Mouse (Mus musculus): ENCODE measurements around the gene Atp2b1. TPM values are rescaled to one million over a fixed set of nuclear protein-coding genes. Genes with fewer than 3 reads are reported as not detected.

The Atp2b1 gene
- polyA plus RNA-seq, 1 experiment from 2014 or later: 116 TPM

- Histone ChIP-seq H3K27ac (replicated peaks) (no peak overlapping the region), H3K4me3 (no peak overlapping the region), H3K4me1 (no peaks in the 10 kb centered on the region), H3K36me3 (no peaks in the 10 kb centered on the region), H3K9ac (replicated peaks) (no peak overlapping the region), H3K27me3 (no peaks in the 10 kb centered on the region), H3K4me2 (replicated peaks) (no peak overlapping the region), H3K9me3 (no peaks in the 10 kb centered on the region)
- ATAC-seq (ENCODE audit: low FRiP score, low read depth): no peak
- 87% methylated on average over 4 of the region's 4 CpGs for WGBS
These were observed 133.3 kb downstream of the Atp2b1 start for GRCm38 (mm10) chr10:99047551-99047940.

DNA sequence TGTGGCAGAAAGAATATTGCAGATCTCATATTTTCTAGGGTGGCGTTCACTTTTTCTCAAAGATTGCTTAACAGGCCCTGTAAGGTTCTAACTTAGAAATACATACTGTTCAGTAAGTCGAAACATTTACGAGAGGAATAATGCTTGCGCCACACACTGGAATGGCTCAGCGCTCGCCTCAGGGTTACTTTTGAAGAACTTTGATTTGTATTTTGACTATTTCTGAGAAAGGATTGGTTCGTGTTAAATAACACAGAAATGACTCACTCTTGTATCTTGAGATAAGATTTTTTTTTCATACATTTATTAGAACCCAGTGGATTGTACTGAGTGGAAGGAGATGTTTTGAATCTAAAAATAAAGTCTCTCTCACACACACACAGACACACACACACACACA lies 135.9 kb downstream of the Atp2b1 start:
- Histone ChIP-seq H3K9ac (replicated peaks) (no peak overlapping the region), H3K27me3 (no peaks in the 10 kb centered on the region), H3K4me3 (no peak overlapping the region), H3K4me2 (replicated peaks) (no peak overlapping the region), H3K36me3 (no peaks in the 10 kb centered on the region), H3K4me1 (no peaks in the 10 kb centered on the region), H3K9me3 (no peaks in the 10 kb centered on the region), H3K27ac (replicated peaks) (no peak overlapping the region)
- WGBS: 90% methylated on average over 7 of the region's 7 CpGs
- ATAC-seq (ENCODE audit: low FRiP score, low read depth): no peak

GRCm38 (mm10) chr10:99053111-99053510 lies 138.9 kb downstream of the Atp2b1 start:
- H3K27me3 ChIP-seq: no peaks in the 10 kb centered on the region
- ATAC-seq (ENCODE audit: low FRiP score, low read depth): no peak
- no peaks in the 10 kb centered on the region for H3K4me1 ChIP-seq
- no peak overlapping the region for H3K4me2 ChIP-seq (replicated peaks)
- no peak overlapping the region for H3K9ac ChIP-seq (replicated peaks)
- no peak overlapping the region for H3K4me3 ChIP-seq
- no peak overlapping the region for H3K27ac ChIP-seq (replicated peaks)
- H3K36me3 ChIP-seq: no peaks in the 10 kb centered on the region
- no peaks in the 10 kb centered on the region for H3K9me3 ChIP-seq

DNA sequence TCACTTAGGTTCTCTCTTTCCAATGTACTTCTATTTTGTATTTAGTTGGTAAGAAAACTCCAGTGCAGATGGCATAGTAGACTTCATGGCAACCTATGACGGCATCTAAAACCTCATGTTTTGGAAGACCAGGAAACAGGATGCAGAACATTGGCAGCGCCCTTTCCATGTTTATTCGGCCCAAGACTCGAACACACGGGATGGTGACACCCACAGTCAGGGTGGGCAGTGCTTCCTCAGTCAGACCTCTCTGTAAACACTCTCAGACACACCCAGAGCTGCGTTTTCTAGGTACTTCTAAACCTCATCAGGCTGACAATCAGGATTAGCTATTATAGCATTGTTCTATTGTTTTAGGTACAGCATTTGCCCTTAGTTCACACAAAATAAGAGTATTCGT lies 146.4 kb downstream of the Atp2b1 start:
- no peaks in the 10 kb centered on the region for H3K9me3 ChIP-seq

DNA sequence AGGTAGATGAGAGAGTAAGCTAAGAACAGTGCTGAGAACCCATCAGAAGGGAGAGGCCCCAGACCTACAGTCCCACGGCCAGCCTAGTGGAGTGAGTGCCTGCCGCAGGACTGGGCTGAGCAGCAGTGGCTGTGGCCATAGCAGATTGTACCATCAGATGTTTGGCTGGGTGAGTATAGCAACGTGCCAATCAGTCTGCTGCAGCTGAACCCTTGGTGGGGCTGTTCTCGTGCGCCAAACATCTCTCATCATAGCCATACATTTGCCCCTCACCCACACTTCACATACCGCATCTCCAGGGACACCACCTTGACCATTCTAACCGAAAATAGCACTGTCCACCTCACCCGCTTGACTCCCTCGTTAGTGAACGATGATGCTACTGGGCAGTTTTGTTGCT lies 147.2 kb downstream of the Atp2b1 start:
- Histone ChIP-seq H3K4me2 (replicated peaks) (no peak overlapping the region), H3K36me3 (no peaks in the 10 kb centered on the region), H3K4me1 (no peaks in the 10 kb centered on the region), H3K9me3 (no peaks in the 10 kb centered on the region), H3K27ac (replicated peaks) (no peak overlapping the region), H3K9ac (replicated peaks) (no peak overlapping the region), H3K27me3 (no peaks in the 10 kb centered on the region), H3K4me3 (no peak overlapping the region)
- ATAC-seq (ENCODE audit: low FRiP score, low read depth): no peak
- 93% methylated on average over 10 of the region's 10 CpGs for WGBS

More for the DNA sequence above, 146.4 kb downstream of the Atp2b1 start:
- WGBS: 86% methylated on average over 7 of the region's 7 CpGs
- H3K4me1 ChIP-seq: no peaks in the 10 kb centered on the region
- H3K27ac ChIP-seq (replicated peaks): no peak overlapping the region
- no peaks in the 10 kb centered on the region for H3K36me3 ChIP-seq
- H3K27me3 ChIP-seq: no peaks in the 10 kb centered on the region
- no peak for ATAC-seq (ENCODE audit: low FRiP score, low read depth)
- no peak overlapping the region for H3K9ac ChIP-seq (replicated peaks)
- H3K4me2 ChIP-seq (replicated peaks): no peak overlapping the region
- H3K4me3 ChIP-seq: no peak overlapping the region

- Histone ChIP-seq H3K36me3 (no peaks in the 10 kb centered on the region), H3K4me1 (no peaks in the 10 kb centered on the region), H3K9ac (replicated peaks) (no peak overlapping the region), H3K27me3 (no peaks in the 10 kb centered on the region), H3K27ac (replicated peaks) (no peak overlapping the region), H3K4me3 (no peak overlapping the region), H3K9me3 (no peaks in the 10 kb centered on the region), H3K4me2 (replicated peaks) (no peak overlapping the region)
- WGBS: 81% methylated on average over 5 of the region's 5 CpGs
- ATAC-seq (ENCODE audit: low FRiP score, low read depth): no peak
These were observed 148.3 kb downstream of the Atp2b1 start for GRCm38 (mm10) chr10:99062546-99062945.

Other genes with a start within 250 kb of the Atp2b1 start
- gene Poc1b, start 192.6 kb downstream of the Atp2b1 start, polyA plus RNA-seq (2016; fragmentation: Nextera tagmentation; extraction: Ambion mirVana): 20.4 and 23.6 TPM in 2 replicates
- gene Galnt4, start 193.8 kb downstream of the Atp2b1 start, polyA plus RNA-seq (2016; fragmentation: Nextera tagmentation; extraction: Ambion mirVana): 5.1 and 5.3 TPM in 2 replicates
- not detected in 2 replicates for gene Phxr2, start 211.9 kb downstream of the Atp2b1 start, polyA plus RNA-seq (2016; fragmentation: Nextera tagmentation; extraction: Ambion mirVana)